25 mouse cellular contexts compared by ENCODE assay signal in genomic region chr17:30388391-30388790, GRCm38 (mm10).
DNase-seq lines count a peak whose midpoint lies in the region; ATAC-seq and TF ChIP-seq lines count a peak whose summit lies in the region.
"Had no signal": no experiment of that assay in that cellular context is flagged by ENCODE, and none has a peak within 500 bp of the region (broad histone marks: within the 10 kb centered on the region; RNA-seq: fewer than 3 reads in every experiment).

No protein-coding gene starts in this region.

- H3K9me3 ChIP-seq in forebrain, postnatal 0 days (ENCODE audit: low read length) = no peaks in the 10 kb centered on the region
- no peaks in the 10 kb centered on the region for H3K9me3 ChIP-seq in forebrain, embryonic 12.5 days
- no peaks in the 10 kb centered on the region for H3K9me3 ChIP-seq in hindbrain, postnatal 0 days (ENCODE audit: low read length)
- H3K9me3 ChIP-seq in hindbrain, embryonic 12.5 days (replicated peaks) = no peaks in the 10 kb centered on the region
- H3K9me3 ChIP-seq in neural tube, embryonic 13.5 days = no peaks in the 10 kb centered on the region
- H3K9me3 ChIP-seq in limb, embryonic 10.5 days (replicated peaks) = no peaks in the 10 kb centered on the region
- H3K9me3 ChIP-seq: heart, embryonic 10.5 days; heart, embryonic 15.5 days; lung, embryonic 15.5 days had no signal

- DNase-seq in forebrain, postnatal 0 days = peak; percentile 16
- DNase-seq in hindbrain, postnatal 0 days (ENCODE audit: low spot score) = no peak
- DNase-seq in neural tube, embryonic 10.5 days (ENCODE audit: extremely low spot score, low spot score) = no peak
- no peak for DNase-seq in limb, embryonic 10.5 days (ENCODE audit: low spot score)
- DNase-seq: adrenal gland, postnatal 25 days; B cell, adult 2 months; gastrocnemius, postnatal 14 days; heart, postnatal 36 days; kidney, adult 11 months; kidney, postnatal 14 days; lung, postnatal 36 days; thymus, adult 2 months; thymus, postnatal 4 days had no signal

- WGBS in forebrain, postnatal 0 days = 42% methylated on average over 3 of the region's 3 CpGs
- WGBS in forebrain, embryonic 12.5 days = 85% methylated on average over 3 of the region's 3 CpGs
- WGBS in hindbrain, postnatal 0 days = 57% methylated on average over 3 of the region's 3 CpGs
- 83% methylated on average over 3 of the region's 3 CpGs for WGBS in hindbrain, embryonic 12.5 days
- 62% methylated on average over 3 of the region's 3 CpGs for WGBS in neural tube, embryonic 13.5 days
- 91% methylated on average over 3 of the region's 3 CpGs for WGBS in limb, embryonic 10.5 days

- no peak overlapping the region for H3K4me3 ChIP-seq in forebrain, postnatal 0 days (ENCODE audit: low read depth, low read length)
- no peak overlapping the region for H3K4me3 ChIP-seq in forebrain, embryonic 12.5 days (replicated peaks)
- no peak overlapping the region for H3K4me3 ChIP-seq in hindbrain, postnatal 0 days (ENCODE audit: low read length)
- no peak overlapping the region for H3K4me3 ChIP-seq in hindbrain, embryonic 12.5 days
- H3K4me3 ChIP-seq in neural tube, embryonic 13.5 days = no peak overlapping the region
- no peak overlapping the region for H3K4me3 ChIP-seq in limb, embryonic 10.5 days
- H3K4me3 ChIP-seq: erythroblast, embryonic 14.5 days; heart, embryonic 10.5 days; heart, embryonic 15.5 days; left cerebral cortex, adult 2 months; limb, embryonic 13.5 days; lung, embryonic 15.5 days had no signal

- no peak overlapping the region for H3K4me2 ChIP-seq in forebrain, postnatal 0 days (ENCODE audit: low read depth)
- no peak overlapping the region for H3K4me2 ChIP-seq in forebrain, embryonic 12.5 days
- H3K4me2 ChIP-seq in hindbrain, postnatal 0 days (ENCODE audit: low read depth, low read length) = no peak overlapping the region
- H3K4me2 ChIP-seq in hindbrain, embryonic 12.5 days (replicated peaks) = no peak overlapping the region
- H3K4me2 ChIP-seq in neural tube, embryonic 13.5 days = no peak overlapping the region
- H3K4me2 ChIP-seq: heart, embryonic 15.5 days; limb, embryonic 13.5 days; liver, embryonic 11.5 days; lung, embryonic 15.5 days had no signal

- no peak overlapping the region for H3K9ac ChIP-seq in forebrain, postnatal 0 days
- H3K9ac ChIP-seq in forebrain, embryonic 12.5 days = no peak overlapping the region
- no peak overlapping the region for H3K9ac ChIP-seq in hindbrain, postnatal 0 days (replicated peaks; ENCODE audit: low read length)
- no peak overlapping the region for H3K9ac ChIP-seq in hindbrain, embryonic 12.5 days
- H3K9ac ChIP-seq in neural tube, embryonic 13.5 days = no peak overlapping the region
- H3K9ac ChIP-seq: heart, embryonic 15.5 days; limb, embryonic 13.5 days; lung, embryonic 15.5 days had no signal

- H3K27me3 ChIP-seq in forebrain, postnatal 0 days (ENCODE audit: insufficient read depth, low read length) = no peaks in the 10 kb centered on the region
- H3K27me3 ChIP-seq in forebrain, embryonic 12.5 days = no peaks in the 10 kb centered on the region
- H3K27me3 ChIP-seq in hindbrain, postnatal 0 days (ENCODE audit: insufficient read depth, low read length) = no peaks in the 10 kb centered on the region
- no peaks in the 10 kb centered on the region for H3K27me3 ChIP-seq in hindbrain, embryonic 12.5 days
- no peaks in the 10 kb centered on the region for H3K27me3 ChIP-seq in neural tube, embryonic 13.5 days
- no peaks in the 10 kb centered on the region for H3K27me3 ChIP-seq in limb, embryonic 10.5 days (ENCODE audit: low read depth, poor library complexity, severe bottlenecking)
- H3K27me3 ChIP-seq: heart, embryonic 15.5 days; limb, embryonic 13.5 days; lung, embryonic 15.5 days; megakaryocyte, embryonic 14.5 days had no signal

- peaks cover 12% of the 10 kb centered on the region for H3K4me1 ChIP-seq in forebrain, postnatal 0 days (ENCODE audit: insufficient read depth)
- H3K4me1 ChIP-seq in forebrain, embryonic 12.5 days = peaks cover 9% of the 10 kb centered on the region; the same call in 1 of the 2 replicates
- H3K4me1 ChIP-seq in hindbrain, postnatal 0 days (ENCODE audit: insufficient read depth, low read length) = peaks cover 12% of the 10 kb centered on the region
- H3K4me1 ChIP-seq in hindbrain, embryonic 12.5 days = no peaks in the 10 kb centered on the region; the same call in 1 of the 2 replicates
- H3K4me1 ChIP-seq in neural tube, embryonic 13.5 days (replicated peaks) = peaks cover 9% of the 10 kb centered on the region
- 0 out of 2 replicates have a peak, but pooled peaks cover under 1% of the 10 kb centered on the region for H3K4me1 ChIP-seq in limb, embryonic 10.5 days
- H3K4me1 ChIP-seq: heart, embryonic 10.5 days; lung, embryonic 15.5 days had no signal

- peak overlapping the region; percentile 67 for H3K27ac ChIP-seq in forebrain, postnatal 0 days (ENCODE audit: low read depth, low read length)
- no peak overlapping the region for H3K27ac ChIP-seq in forebrain, embryonic 12.5 days
- peak overlapping the region; percentile 49; the same call in 1 of the 2 replicates for H3K27ac ChIP-seq in hindbrain, postnatal 0 days
- no peak overlapping the region for H3K27ac ChIP-seq in hindbrain, embryonic 12.5 days
- H3K27ac ChIP-seq in neural tube, embryonic 13.5 days (replicated peaks) = 0 out of 2 replicates have a peak overlapping the region, but pooled peaks have one; percentile 23
- H3K27ac ChIP-seq in limb, embryonic 10.5 days = no peak overlapping the region
- H3K27ac ChIP-seq: heart, embryonic 10.5 days; heart, embryonic 15.5 days; left cerebral cortex, adult 2 months; limb, embryonic 13.5 days; lung, embryonic 15.5 days had no signal

- ATAC-seq in forebrain, postnatal 0 days = no peak
- ATAC-seq in forebrain, embryonic 12.5 days (ENCODE audit: low FRiP score) = no peak
- no peak for ATAC-seq in hindbrain, postnatal 0 days
- ATAC-seq in hindbrain, embryonic 12.5 days (ENCODE audit: low FRiP score) = no peak
- no peak for ATAC-seq in neural tube, embryonic 13.5 days (ENCODE audit: low read depth)
- ATAC-seq: inflammation-experienced regulatory T-cells, adult 6 months had no signal

- H3K36me3 ChIP-seq in forebrain, postnatal 0 days (ENCODE audit: insufficient read depth) = no peaks in the 10 kb centered on the region
- no peaks in the 10 kb centered on the region for H3K36me3 ChIP-seq in forebrain, embryonic 12.5 days (replicated peaks)
- no peaks in the 10 kb centered on the region for H3K36me3 ChIP-seq in hindbrain, postnatal 0 days (ENCODE audit: insufficient read depth, low read length)
- H3K36me3 ChIP-seq in hindbrain, embryonic 12.5 days = no peaks in the 10 kb centered on the region
- no peaks in the 10 kb centered on the region for H3K36me3 ChIP-seq in neural tube, embryonic 13.5 days
- no peaks in the 10 kb centered on the region for H3K36me3 ChIP-seq in limb, embryonic 10.5 days
- H3K36me3 ChIP-seq: heart, embryonic 10.5 days; heart, embryonic 15.5 days; limb, embryonic 13.5 days; lung, embryonic 15.5 days had no signal

- no peak for TF ChIP-seq CTCF in forebrain, postnatal 0 days (IDR thresholded peaks at IDR 0.05; ENCODE audit: low read depth)
- TF ChIP-seq CTCF in hindbrain, postnatal 0 days (IDR thresholded peaks at IDR 0.05; ENCODE audit: low read depth) = no peak

Comparison
In these comparisons a context has a peak if more than half of its experiments do, and no peak if none do; other contexts are left out.
1. H3K27ac ChIP-seq: peak in forebrain, postnatal 0 days (single experiment), hindbrain, postnatal 0 days (single experiment) and neural tube, embryonic 13.5 days (single experiment); none in forebrain, embryonic 12.5 days (single experiment), hindbrain, embryonic 12.5 days (single experiment) and limb, embryonic 10.5 days (single experiment).